Mouse (Mus musculus) intestine, embryonic 16.5 days (tissue): ENCODE results near the gene Raet1d. TPM values are rescaled to one million over a fixed set of nuclear protein-coding genes. Genes with fewer than 3 reads are reported as not detected.
A peak's percentile ranks its signal among the peaks of the same experiment; 100 is the strongest.
"Not testable (repeated sequence)": the region's sequence is repeated elsewhere in the genome, so short reads cannot be mapped to it uniquely, and the experiment has no call there.

Source experiments
- ATAC-seq: fragments of 200-750 bp; cut with Nextera tagmentation; 2 replicates; pipeline ENCODE4 v1.8.0; 2017; ENCODE audit warnings: moderate TSS enrichment, moderate library complexity
- H3K27ac ChIP-seq: fragments of 300-500 bp; sonication (generic); 2 replicates; pipeline ENCODE4 v1.5.1; 2014; ENCODE audit warnings: mild to moderate bottlenecking, low read length
- H3K27me3 ChIP-seq: fragments of 300-500 bp; sonication (generic); replicated peaks from 2 replicates; pipeline ENCODE4 v1.6.1; 2014; ENCODE audit warnings: low read length, control low read depth, mixed read lengths; ENCODE audit not compliant: control insufficient read depth, insufficient read depth
- H3K36me3 ChIP-seq: fragments of 300-500 bp; sonication (generic); 2 replicates; pipeline ENCODE4 v1.6.1; 2014; ENCODE audit warnings: low read length, control low read depth; ENCODE audit not compliant: control insufficient read depth, insufficient read depth
- H3K4me1 ChIP-seq: fragments of 300-500 bp; sonication (generic); 2 replicates; pipeline ENCODE4 v1.6.1; 2014; ENCODE audit warnings: low read length, control low read depth, mixed read lengths; ENCODE audit not compliant: control insufficient read depth, insufficient read depth
- H3K4me2 ChIP-seq: fragments of 300-500 bp; sonication (generic); 2 replicates; pipeline ENCODE4 v1.6.1; 2014; ENCODE audit warnings: low read depth, low read length, control low read depth
- H3K4me3 ChIP-seq: fragments of 300-500 bp; sonication (generic); 2 replicates; pipeline ENCODE4 v1.5.1; 2014; ENCODE audit warnings: mild to moderate bottlenecking, low read length
- H3K9ac ChIP-seq: fragments of 300-500 bp; sonication (generic); 2 replicates; pipeline ENCODE4 v1.6.1; 2014; ENCODE audit warnings: low read depth, low read length
- H3K9me3 ChIP-seq: fragments of 300-500 bp; sonication (generic); 2 replicates; pipeline ENCODE4 v1.6.1; 2016; ENCODE audit warnings: low read length, control low read depth; ENCODE audit not compliant: control insufficient read depth
- WGBS: fragments of 180-500 bp; shearing (Covaris S2); extraction: QIAGEN DNeasy Blood & Tissue Kit; methylation state at CpG from one replicate; pipeline ENCODE4 v1.1.7; 2014; 5-methylcytosine and 5-hydroxymethylcytosine counted together
- polyA plus RNA-seq: library from polyadenylated mRNA; unstranded; fragments of >200 nt; fragmentation: Nextera tagmentation; extraction: Ambion mirVana; gene quantifications from 2 replicates; pipeline ENCODE4 v1.2.1, GENCODE M21; 2015

Gene Raet1d
- polyA plus RNA-seq, 1 experiment from 2014 or later = 7.3 TPM

DNA sequence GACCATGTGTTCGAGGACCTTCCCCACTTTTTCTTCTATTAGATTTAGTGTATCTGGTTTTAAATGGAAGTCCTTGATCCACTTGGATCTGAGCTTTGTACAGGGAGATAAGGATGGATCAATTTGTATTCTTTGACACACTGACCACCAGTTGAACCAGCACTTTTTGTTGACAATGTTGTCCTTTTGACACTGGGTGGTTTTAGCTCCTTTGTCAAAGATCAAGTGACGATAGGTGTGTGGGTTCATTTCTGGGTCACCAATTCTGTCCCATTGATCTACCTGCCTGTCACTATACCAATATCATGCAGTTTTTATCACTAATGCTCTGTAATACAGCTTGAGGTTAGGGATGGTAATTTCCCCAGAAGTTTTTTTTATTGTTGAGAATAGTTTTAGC lies 4.6 kb downstream of the Raet1d start:
- not testable (repeated sequence) for H3K9ac ChIP-seq, H3K27me3 ChIP-seq, H3K4me1 ChIP-seq, H3K36me3 ChIP-seq, H3K4me3 ChIP-seq, H3K27ac ChIP-seq, H3K4me2 ChIP-seq, ATAC-seq, H3K9me3 ChIP-seq
- 83% methylated on average over 2 of the region's 2 CpGs for WGBS

DNA sequence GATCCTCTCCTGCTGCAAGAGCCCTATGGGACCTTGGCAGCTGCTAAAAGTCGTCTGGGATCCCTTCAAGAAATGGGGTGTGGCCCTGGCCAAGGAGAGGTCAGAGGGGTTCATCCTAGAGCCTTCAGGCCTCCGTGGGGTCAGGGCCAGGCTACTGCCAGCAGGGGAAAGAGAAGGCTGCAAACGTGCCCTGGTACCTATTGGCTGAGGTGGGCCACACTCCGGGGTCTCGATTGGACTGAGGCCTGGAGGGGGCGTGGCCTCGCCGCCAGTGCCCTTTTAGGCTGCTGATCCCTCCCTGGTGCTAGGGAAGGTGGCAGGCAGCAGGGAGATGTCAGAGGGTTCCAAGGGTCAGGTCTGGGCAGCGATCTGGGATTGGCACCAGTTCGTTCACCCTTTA lies 20.9 kb downstream of the Raet1d start:
- H3K9me3 ChIP-seq, ATAC-seq, H3K36me3 ChIP-seq, H3K27ac ChIP-seq, H3K27me3 ChIP-seq, H3K9ac ChIP-seq, H3K4me1 ChIP-seq, H3K4me2 ChIP-seq, H3K4me3 ChIP-seq: not testable (repeated sequence)
- WGBS = 15% methylated on average over 6 of the region's 10 CpGs

DNA sequence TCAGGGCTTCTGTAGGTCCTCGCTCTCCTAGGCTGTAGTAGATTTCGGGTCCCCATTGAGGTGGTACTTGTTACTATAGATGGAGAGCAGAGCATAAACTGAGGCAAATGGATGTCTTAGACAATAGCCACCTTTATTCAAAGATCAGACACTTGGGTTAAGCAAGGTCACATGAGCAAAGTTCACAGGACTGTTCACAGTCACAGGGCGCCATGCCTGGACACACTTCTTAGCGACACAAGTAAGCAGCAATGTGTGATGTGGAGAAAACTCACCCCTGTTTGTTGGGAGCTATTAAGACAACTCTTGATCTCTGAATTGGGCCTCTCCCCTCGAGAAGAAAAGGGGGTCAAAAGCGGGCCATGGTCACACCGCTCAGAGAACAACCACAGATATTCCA lies 29.8 kb downstream of the Raet1d start:
- H3K36me3 ChIP-seq, ATAC-seq, H3K4me3 ChIP-seq, H3K4me2 ChIP-seq, H3K9me3 ChIP-seq, H3K9ac ChIP-seq, H3K4me1 ChIP-seq, H3K27ac ChIP-seq, H3K27me3 ChIP-seq: not testable (repeated sequence)
- 85% methylated on average over 7 of the region's 7 CpGs for WGBS

DNA sequence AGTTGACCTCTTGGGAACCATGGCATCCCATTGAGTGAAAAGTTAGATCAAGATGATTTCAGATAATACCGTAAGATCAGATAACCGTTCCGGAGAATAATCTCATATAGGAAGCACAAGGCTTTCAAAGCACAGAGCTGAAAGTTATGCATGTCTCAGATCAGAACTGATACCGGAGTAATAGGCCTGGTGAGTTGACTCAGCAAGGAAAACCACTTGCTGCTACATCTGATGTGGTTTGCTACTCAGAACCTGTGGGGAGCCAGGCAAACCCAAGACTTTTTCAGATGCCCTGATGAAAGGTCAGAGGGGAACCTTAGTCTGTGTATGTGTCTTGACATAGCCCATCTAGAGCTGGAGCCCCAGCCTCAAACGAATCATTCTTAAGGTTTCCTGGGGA lies 31.3 kb downstream of the Raet1d start:
- H3K4me2 ChIP-seq, H3K9ac ChIP-seq, H3K36me3 ChIP-seq, H3K27ac ChIP-seq, H3K9me3 ChIP-seq, ATAC-seq, H3K4me1 ChIP-seq, H3K27me3 ChIP-seq, H3K4me3 ChIP-seq: not testable (repeated sequence)
- 86% methylated on average over 2 of the region's 5 CpGs for WGBS

DNA sequence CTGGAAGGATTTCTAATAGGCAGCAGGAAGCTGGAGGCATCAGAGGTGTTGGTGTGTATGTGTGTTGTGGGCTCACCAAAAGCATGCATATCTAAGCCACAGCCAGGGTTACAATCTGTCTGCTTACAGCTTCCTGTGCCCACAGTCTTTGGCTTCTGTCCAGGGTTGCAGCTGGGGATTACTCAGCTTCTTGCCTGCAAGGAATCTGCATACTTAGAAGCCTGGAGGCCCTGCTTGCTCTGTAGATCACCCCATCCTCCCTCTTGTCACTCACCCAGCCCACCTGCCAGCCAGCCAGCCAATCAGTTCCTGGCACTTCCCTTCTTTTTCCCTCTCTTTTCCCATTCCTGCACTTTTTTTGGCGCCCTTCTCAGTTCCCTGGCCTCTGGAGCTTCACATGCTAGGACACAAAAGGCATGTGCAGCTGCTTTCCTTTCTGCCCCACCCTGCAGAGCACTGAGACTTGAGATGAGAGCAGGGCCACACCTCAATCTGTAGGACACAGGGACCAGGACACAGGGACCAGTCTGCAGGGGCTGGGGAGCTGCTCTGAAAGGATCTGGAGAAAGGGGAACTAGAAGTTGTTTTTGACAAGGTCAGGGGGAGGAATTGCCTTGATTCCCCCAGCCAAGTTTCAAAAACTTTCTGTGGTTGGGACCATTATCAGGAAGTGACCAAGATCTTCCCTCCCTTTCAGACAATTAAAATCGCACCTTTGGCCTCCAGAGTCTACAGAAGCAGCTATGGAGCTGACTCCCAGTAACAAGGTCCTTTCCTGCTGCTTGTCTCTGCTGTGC lies 32.9 kb downstream of the Raet1d start:
- not testable (repeated sequence) for H3K4me3 ChIP-seq, H3K9ac ChIP-seq, H3K36me3 ChIP-seq, H3K27ac ChIP-seq, H3K4me2 ChIP-seq, H3K4me1 ChIP-seq, H3K9me3 ChIP-seq, H3K27me3 ChIP-seq
- peak; percentile 70 for ATAC-seq
- no CpG with 5 or more reads among the region's 2 CpGs for WGBS

DNA sequence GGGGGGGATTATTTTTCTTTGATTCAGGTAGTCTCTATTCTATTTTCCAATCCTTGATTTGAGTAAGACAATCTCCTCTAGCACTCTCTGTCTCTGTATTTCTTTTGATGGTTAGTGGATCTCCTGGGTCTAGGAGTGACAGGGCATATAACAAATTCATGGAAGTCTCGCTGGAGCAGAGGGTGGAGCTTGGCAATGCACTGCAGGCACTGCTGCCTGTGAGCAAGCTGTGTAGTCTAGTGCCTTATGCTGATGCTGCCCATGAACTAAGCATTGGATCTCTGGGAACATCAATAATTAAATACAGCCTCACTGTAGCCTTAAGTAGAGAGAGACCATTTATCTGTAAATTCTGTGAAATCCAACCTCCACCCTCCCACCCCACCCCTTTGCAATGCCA lies 36.3 kb downstream of the Raet1d start:
- H3K36me3 ChIP-seq, H3K27me3 ChIP-seq, H3K9me3 ChIP-seq, H3K27ac ChIP-seq, H3K4me3 ChIP-seq, ATAC-seq, H3K4me1 ChIP-seq, H3K9ac ChIP-seq, H3K4me2 ChIP-seq: not testable (repeated sequence)
- 26% methylated on average over 1 of the region's 1 CpGs for WGBS

DNA sequence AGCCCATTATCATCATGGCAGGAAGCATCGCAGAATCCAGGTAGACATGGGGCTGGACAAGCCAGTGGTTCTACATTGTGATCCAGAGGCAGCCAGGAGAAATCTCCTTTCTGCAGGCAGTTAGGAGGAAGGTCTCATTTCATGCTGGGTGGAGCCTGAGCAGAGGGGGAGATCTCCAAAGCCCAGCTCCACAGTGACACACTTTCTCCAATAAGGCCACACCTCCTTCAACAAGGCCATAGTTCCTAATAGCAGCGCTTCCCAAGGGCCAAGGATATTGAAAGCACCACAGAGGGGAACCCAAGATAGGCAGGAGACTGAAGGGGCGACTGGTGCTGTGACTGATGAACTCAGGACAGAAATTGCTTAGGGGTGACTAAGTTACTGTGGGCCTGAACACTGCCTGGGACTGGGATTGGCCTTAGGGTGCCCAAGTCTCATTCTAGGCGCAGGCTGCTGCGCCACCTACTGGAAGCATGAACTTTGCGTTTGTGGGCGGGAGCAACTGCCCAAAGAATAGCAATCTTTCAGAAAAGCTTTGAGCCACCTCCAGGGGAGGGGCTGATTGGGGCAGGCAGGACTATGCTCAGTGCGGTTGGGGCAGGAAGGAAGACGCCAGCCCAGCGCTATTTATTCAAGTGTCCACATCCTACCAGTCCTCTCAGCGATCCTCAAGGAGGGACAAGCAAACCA lies 42.0 kb downstream of the Raet1d start:
- ATAC-seq = peak; percentile 88
- under 1% methylated on average over 8 of the region's 11 CpGs for WGBS
- not testable (repeated sequence) for H3K4me3 ChIP-seq

DNA sequence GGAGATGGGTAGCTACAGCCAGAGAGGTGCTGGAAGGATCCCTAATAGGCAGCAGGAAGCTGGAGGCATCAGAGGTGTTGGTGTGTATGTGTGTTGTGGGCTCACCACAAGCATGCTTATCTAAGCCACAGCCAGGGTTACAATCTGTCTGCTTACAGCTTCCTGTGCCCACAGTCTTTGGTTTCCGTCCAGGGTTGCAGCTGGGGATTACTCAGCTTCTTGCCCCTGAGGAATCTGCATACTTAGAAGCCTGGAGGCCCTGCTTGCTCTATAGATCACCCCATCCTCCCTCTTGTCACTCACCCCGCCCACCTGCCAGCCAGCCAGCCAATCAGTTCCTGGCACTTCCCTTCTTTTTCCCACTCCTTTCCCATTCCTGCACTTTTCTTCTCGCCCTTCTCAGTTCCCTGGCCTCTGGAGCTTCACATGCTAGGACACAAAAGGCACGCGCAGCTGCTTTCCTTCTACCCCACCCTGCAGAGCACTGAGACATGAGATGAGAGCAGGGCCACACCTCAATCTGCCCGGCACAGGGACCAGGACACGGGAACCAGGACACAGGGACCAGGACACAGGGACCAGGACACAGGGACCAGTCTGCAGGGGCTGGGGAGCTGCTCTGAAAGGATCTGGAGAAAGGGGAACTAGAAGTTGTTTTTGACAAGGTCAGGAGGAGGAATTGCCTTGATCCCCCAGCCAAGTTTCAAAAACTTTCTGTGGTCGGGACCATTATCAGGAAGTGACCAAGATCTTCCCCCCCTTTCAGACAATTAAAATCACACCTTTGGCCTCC lies 53.5 kb downstream of the Raet1d start:
- WGBS = 25% methylated on average over 1 of the region's 8 CpGs
- not testable (repeated sequence) for H3K27me3 ChIP-seq, H3K4me3 ChIP-seq, H3K36me3 ChIP-seq, H3K4me2 ChIP-seq, H3K9me3 ChIP-seq, H3K4me1 ChIP-seq, H3K27ac ChIP-seq, H3K9ac ChIP-seq
- peak; percentile 85 for ATAC-seq

More for the DNA sequence above, 42.0 kb downstream of the Raet1d start:
- H3K4me2 ChIP-seq, H3K9ac ChIP-seq, H3K27ac ChIP-seq, H3K36me3 ChIP-seq, H3K27me3 ChIP-seq, H3K9me3 ChIP-seq, H3K4me1 ChIP-seq: not testable (repeated sequence)
